Mouse (Mus musculus) adrenal gland, postnatal 4 days (tissue): ENCODE measurements around the gene Efcab11. TPM values are rescaled to one million over a fixed set of nuclear protein-coding genes. Genes with fewer than 3 reads are reported as not detected.

ENCODE experiments used
- DNase-seq, 2 experiments: peaks; one replicate each; pipeline ENCODE4 v3.0.0; 2021 to 2022; ENCODE audit warnings: low spot score in 2 of 2, mixed read lengths in 2 of 2
- total RNA-seq, 2 experiments: library from RNA; stranded (reverse); gene quantifications; 2 replicates each; pipeline ENCODE4 v1.2.3; 2021

The Efcab11 gene
- total RNA-seq, 2 experiments from 2014 or later, result 2.3 to 2.7 TPM

DNA sequence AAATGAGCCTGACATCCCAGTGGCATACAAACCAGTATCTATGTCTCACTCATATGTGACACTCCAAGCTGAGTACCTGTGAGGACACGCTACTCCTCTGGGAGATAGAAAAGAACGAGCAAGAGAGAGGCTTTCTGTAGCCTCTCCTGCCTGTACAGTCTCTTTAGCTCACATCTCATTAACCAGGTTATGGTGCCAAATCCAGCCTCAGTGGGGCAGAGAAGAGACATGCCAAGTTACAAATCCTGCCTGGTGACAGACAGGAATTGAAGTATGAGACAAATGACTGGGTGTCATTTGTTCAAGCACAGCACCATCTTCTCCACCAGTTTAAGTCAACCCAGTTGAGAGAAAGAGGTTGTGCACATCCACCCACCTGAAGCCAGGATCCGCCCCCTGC lies 190.2 kb downstream of the Efcab11 start:
- DNase-seq, result no peak

DNA sequence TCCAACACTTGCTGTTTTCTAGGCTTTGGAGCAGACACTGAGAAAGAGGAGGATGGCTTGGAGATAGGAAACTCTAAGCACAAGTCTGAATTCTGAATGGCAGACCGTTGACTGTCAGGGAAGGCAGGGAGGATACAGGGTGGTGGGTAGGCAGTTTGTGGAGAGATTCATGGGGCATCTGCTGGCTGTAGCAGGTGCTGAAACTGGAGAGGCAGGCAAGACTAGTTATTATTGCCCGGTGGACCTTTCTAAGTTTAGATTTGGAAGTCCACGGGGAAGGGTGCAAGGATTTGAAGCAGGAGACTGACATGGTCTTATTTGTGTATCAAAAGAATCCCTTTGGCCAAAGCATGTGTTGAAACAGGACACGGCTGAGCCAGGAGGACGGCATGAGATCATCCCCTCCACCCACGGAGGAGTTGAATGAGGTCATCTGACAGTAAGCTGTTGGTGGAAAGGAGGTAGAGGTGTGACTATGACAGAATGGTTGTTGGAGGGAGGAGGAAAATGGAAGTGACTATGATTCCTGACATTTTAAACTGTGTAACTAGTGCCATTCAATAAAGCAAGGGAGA lies 197.7 kb downstream of the Efcab11 start:
- no peak for DNase-seq

DNA sequence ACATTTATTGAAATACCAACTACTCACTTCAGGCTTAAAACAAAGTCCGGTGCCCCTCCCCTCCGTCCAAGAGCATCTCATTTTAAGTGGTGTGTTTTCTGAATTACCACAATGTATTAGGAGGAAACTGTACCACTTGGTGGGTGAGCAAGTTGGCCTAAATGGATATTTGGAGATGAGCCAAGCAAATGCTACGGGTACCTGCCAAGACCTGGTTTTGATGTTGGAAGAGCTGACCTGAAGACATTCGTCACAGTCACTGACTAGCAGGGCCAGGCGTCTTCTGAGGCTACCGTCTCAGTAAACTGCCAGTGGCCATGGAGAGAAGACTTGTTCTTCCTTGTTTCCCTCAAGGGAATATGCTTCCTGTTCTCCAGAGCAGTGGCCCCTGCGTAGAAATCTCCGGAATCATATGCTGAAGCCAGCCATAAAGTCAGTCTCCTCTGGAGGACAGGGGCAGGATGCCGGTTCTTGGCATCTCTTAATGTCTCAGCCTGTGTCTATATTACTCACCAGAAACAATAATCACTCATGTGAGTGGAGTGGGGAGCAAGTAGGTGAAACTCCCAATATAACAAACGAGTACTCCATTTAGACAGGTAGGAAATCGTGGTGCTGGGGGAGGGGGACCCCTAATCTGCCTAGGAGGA lies 198.7 kb downstream of the Efcab11 start:
- DNase-seq, result no peak

DNA sequence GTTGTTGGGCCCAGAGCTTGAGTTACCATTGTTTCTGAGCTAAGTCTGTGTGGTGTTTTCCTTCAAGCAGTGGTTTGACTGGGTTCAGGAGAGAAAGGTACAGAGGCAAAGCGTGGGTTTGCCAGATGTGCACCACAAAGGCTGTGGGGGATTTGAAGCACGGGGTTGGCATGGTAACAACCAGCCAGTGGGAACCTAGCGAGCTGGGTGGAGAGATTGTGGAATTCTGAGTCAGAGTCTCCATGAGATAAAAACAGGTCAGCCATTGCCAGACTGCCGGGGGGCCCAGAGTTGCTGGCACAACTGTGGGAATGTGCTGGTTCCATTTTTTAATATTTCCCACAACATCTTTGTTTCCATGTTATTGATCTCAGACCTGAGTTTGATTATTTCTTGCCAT lies 202.6 kb downstream of the Efcab11 start:
- DNase-seq, result no peak

DNA sequence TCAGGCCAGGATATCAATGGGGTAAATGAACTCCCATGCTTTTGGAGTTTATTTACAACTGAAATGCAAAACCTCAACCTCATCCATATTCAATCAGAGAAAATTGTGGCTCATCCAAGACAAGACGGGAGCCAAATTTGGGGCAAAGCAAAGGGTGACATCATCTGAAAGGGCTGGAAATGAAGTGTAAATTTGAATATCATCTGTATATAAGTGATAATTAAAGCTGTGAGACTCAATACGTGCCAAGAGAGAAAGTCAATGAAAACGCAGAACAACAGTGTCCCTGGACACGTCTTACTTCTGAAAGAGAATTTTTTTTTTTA lies 212.4 kb downstream of the Efcab11 start:
- no peak for DNase-seq

DNA sequence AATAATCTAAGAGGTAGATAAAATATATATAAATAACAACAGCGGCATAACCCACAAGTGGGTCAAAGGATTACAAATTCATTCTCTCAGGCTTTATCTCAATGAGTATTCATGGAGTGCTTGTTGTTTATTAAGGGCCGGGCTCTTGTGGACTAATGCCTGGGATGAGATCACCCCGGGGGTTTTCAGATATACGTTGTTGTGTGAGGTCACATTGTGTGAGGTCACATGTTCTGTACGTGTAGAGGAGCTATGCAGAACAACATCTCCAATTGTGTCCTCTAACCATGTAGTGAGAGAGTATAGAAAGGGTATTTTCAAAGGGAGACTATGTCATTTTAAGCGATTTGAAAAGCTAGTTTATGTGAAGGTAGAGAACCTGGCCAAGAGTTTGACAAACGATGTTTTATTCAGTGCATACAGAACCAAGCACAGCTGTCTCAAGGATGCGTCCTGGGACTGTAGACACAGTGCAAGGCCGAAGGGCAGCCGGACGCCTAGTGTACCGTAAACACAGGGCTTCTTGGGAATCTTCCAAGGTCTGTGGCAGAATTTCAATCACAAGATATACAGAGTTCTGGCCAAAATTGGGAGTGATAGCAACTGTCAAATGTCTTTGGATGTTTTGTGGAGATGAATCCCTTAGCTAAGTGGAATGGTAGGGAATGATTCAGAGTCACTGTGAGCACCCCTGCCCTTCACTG lies 212.9 kb downstream of the Efcab11 start:
- DNase-seq, result peak in 1 of 2 experiments; percentile 19

DNA sequence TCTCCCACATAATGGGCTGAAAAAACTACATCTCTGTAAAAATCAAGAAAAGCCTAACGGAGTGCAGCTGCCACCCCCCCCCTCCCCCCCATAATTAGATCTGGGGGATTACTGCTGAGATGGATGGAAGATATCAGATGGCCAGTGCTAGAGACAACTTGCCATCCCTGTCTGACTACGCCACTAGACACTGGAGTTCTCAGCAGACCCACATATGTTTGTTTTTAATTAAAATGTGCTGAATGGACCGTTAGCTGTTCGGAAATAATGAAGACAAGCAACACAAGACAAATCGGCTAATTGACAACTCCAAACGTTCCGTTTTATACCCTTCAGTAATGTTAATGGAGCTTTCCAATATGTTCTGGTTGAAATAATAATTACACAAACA lies 213.5 kb downstream of the Efcab11 start:
- DNase-seq, result no peak

DNA sequence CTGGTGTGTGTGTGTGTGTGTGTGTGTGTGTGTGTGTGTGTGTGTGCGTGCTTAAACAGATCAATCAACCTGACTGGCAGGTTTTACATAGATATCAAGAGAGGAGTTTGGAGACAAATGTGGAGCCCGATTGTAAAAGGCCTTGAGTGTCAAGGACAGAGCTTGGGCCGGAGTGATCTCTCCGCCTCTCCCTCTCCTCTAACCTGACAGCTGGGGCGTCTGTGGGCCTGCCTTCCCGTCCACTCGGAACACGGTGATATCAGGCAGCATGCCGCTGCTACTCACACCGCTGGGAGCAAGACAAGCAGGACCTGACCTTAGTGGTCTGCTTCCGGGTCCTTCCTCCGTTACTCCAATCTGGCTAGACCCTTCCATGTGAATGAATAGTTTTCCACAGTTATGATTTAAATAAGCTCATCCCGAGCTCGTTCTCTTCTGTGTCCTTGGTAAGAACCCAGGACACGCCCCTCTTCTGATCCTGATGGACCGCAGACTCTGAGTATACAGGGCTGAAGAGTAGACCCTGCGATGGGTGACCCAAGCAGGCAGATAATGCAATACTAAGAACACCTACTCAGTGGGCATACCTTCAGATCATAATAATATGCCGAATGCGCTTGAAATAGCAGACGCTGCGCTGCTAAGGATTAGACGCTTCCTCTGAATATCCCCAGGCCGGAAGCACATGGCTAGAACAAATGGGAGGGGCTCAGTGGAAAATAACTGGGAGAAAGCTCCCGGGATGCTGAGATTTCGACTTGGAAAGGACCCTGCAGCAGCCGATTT lies 214.1 kb downstream of the Efcab11 start:
- DNase-seq, result no peak

DNA sequence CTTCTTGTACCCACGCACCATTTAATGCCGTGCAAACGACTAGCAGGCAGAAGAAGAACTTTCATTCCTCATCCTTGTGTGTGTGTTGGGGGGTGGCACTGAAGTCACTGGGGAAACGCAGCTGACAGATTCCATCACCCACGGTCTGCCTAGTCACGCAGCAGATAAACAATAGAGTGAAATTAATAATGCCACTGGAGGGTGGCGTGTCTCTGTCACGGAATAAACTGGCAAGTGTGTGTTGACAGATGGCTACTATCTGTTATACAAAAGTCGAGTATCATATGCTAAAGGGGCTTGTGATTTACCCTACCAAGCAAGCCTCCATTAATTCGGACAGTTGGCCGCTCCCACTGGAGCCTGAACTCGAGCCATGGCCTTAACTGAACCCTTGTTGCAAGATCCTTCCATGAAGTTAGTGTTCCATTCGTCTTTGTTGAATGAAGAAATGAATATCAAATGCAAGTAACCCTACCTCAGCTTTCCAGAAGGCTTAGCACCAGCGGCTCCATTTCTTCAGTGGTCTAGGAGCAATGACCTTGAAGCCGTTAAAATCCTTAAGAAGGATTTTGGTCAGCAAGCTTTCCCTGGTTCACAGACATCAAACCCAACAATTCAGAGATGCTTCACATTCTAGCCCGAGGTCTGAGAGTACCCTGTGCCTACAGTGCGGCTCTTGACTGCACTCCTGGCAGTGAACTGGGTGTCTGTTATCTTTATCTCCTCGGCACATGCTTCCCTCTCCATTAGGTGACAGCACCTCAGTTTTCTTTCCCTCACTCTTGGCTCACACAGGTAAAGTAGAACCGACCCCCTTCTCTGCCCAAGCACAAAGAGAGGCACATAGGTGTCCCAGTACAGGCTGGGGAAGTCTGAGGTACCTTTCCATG lies 229.0 kb downstream of the Efcab11 start:
- no peak for DNase-seq

DNA sequence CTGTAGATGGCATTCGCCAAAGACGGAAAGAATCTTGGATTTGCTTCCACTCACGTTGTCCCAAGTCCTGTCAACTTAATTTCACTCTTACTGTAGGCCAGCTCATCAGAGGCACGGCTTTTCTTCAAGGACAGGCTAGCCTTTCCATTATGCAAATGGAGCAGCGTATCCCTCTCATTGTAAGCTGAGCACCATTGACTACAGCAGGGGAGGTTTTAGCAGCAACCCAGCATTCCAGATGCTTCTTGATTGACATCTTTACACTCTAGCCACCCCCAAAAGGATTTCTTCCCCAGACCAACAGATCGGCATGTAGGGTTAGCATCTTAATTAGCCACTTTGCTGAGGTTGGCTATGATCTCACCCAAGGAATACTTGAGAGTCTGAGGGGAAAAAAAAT lies 231.8 kb downstream of the Efcab11 start:
- DNase-seq, result no peak

DNA sequence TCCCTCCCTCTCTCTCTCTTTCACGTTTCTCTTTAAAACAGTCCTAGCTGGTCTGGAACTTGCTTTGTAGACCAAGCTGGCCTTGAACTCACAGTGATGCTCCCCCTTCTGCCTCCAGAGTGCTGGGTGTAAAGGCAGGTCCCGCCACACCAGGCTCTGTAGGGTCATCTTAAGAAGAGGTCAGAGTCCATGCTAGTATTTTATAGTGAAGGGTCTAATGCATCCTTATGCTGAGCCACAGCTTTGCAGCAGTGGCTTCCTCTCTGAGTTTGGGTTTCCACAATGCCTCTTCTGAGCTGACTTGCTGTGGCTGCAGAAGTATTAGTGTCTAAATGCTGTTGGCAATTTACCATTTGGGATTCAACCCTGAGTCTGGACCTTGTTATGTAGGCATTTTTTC lies 234.5 kb downstream of the Efcab11 start:
- DNase-seq, result no peak

DNA sequence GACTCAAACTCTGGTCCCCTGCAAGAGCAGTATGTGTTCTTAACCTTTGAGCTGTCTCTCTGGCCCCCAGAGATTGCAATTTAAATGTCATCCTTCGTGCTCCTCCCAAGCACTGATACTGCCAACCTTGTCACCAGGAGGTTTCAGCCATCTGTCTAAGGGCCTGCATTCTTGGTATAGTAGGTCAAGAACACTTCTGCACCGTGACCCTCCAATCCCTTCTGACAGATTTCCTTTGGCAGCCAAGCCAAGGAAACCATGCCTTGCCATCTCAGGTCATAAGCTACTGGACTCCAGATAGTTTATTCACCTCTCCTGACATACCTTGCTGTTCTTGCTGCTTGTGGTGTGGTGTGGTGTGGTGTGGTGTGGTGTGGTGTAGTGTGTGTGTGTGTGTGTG lies 235.5 kb downstream of the Efcab11 start:
- no peak for DNase-seq

DNA sequence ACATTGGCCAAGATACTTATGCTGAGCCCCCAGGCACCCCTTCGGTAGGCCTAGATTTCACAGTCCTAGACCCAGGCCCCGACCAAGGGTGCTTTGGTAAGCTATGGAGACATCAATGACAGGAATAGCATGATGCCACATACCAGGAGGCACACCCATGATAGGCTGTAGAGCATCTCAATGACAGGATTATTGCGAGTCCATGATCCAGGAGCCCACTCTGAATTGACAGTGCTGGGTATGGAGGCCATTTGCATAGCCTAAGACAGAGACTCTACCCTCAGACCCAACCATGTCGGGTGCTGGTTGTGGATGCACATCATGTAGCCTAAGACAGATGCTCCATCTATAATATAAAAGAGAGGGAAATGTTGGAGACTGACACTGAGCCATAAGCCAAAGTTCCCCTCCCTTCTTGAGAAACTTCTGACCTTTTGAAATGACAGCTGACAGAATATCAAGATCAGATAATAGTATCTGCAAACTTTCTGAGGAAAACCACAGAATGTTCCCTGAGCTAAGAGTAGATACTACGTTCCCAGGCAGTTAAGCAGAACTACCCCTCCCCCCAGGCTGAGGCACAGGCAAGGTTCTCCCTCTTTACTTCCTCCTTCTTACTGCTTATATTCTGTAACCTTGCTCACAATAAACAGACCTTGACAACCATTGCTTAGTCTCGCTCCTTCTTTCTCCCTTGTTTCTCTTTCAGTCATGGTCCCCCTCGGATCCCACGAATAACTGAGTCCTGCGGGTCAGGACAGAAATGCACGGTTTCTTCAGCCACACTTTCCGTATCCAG lies 237.5 kb downstream of the Efcab11 start:
- DNase-seq, result no peak

DNA sequence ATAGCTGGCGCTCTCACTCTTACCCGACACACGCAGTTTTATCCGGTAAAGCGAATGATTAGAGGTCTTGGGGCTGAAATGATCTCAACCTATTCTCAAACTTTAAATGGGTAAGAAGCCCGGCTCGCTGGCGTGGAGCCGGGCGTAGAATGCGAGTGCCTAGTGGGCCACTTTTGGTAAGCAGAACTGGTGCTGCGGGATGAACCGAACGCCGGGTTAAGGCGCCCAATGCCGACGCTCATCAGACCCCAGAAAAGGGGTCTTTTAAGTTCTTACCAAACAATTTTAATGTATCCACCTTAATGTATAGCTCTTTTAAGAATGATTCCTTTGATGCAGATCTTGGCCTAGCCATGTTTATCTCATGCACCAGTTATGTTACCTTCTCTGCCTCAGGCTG lies 238.8 kb downstream of the Efcab11 start:
- DNase-seq, result no peak

DNA sequence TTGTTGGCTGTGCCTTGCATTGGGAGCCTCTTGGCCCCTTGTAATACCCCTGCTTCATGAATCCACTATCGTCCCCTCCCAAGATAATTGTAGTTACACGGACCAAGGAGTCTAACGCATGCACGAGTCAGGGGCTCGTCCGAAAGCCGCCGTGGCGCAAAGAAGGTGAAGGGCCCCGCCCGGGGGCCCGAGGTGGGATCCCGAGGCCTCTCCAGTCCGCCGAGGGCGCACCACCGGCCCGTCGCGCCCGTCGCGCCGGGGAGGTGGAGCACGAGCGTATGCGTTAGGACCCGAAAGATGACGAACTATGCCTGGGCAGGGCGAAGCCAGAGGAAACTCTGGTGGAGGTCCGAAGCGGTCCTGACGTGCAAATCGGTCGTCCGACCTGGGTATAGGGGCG lies 239.3 kb downstream of the Efcab11 start:
- no peak for DNase-seq

Other genes starting within 250 kb of the Efcab11 start
- gene Tdp1, start 78 bp upstream of the Efcab11 start, total RNA-seq, result 10 to 100 TPM; 20.1 to 24.8 TPM
- gene Kcnk13, start 80.1 kb upstream of the Efcab11 start, total RNA-seq, result 1 to 10 TPM; 1.6 to 1.8 TPM
- 100 to 1,000 TPM; 216 to 227 TPM for gene Psmc1, start 225.7 kb upstream of the Efcab11 start, total RNA-seq